ENCODE assay signal across 25 mouse cellular contexts in genomic region chr5:66330806-66331205, GRCm38 (mm10).
"Had no signal": no experiment of that assay in that cellular context is flagged by ENCODE, and none has a peak within 500 bp of the region (broad histone marks: within the 10 kb centered on the region; RNA-seq: fewer than 3 reads in every experiment).

No protein-coding gene starts in this region.

- H3K9ac ChIP-seq: heart, embryonic 12.5 days; hindbrain, embryonic 12.5 days; hindbrain, embryonic 14.5 days; kidney, embryonic 15.5 days; limb, embryonic 13.5 days; limb, embryonic 15.5 days; liver, embryonic 13.5 days had no signal

- H3K4me1 ChIP-seq: limb, embryonic 13.5 days; limb, embryonic 15.5 days had no signal

- H3K36me3 ChIP-seq: heart, embryonic 10.5 days; heart, embryonic 12.5 days; hindbrain, embryonic 10.5 days; hindbrain, embryonic 12.5 days; kidney, embryonic 15.5 days; limb, embryonic 15.5 days; liver, embryonic 13.5 days had no signal

- H3K4me2 ChIP-seq: heart, embryonic 12.5 days; hindbrain, embryonic 12.5 days; hindbrain, embryonic 14.5 days; kidney, embryonic 15.5 days; limb, embryonic 13.5 days; limb, embryonic 15.5 days; liver, embryonic 13.5 days had no signal

- H3K9me3 ChIP-seq: heart, embryonic 10.5 days; heart, embryonic 12.5 days; hindbrain, embryonic 10.5 days; hindbrain, embryonic 12.5 days; kidney, embryonic 15.5 days; limb, embryonic 13.5 days; limb, embryonic 15.5 days; liver, embryonic 13.5 days had no signal

- H3K27me3 ChIP-seq: heart, embryonic 12.5 days; kidney, embryonic 15.5 days; limb, embryonic 13.5 days; limb, embryonic 15.5 days had no signal

- DNase-seq: gastrocnemius, adult 2 months; gastrocnemius, postnatal 10 days; gastrocnemius, postnatal 25 days; heart, adult 18-20 months; heart, postnatal 10 days; heart, postnatal 4 days; kidney, adult 11 months; kidney, adult 8-10 months; kidney, postnatal 14 days; kidney, postnatal 36 days; layer of hippocampus, adult 9-11 months; layer of hippocampus, postnatal 36 days; left cerebral cortex, postnatal 4 days; liver, embryonic 13.5 days had no signal

- ATAC-seq: hindbrain, embryonic 16.5 days; inflammation-experienced regulatory T-cells, adult 6 months had no signal

- H3K4me3 ChIP-seq: gastrocnemius, adult 2 months; heart, embryonic 10.5 days; heart, embryonic 12.5 days; hindbrain, embryonic 10.5 days; hindbrain, embryonic 12.5 days; kidney, embryonic 15.5 days; limb, embryonic 13.5 days; limb, embryonic 15.5 days; liver, embryonic 13.5 days had no signal

- H3K27ac ChIP-seq: gastrocnemius, adult 2 months; heart, embryonic 10.5 days; hindbrain, embryonic 10.5 days; hindbrain, embryonic 12.5 days; hindbrain, embryonic 14.5 days; kidney, embryonic 15.5 days; kidney, postnatal 0 days; limb, embryonic 13.5 days; limb, embryonic 15.5 days; liver, embryonic 13.5 days had no signal
